Mouse (Mus musculus) midbrain, embryonic 10.5 days (tissue): ENCODE results near the gene Rsbn1l. TPM values are rescaled to one million over a fixed set of nuclear protein-coding genes. Genes with fewer than 3 reads are reported as not detected.

Source experiments
- DNase-seq: peaks from one replicate; pipeline ENCODE4 v3.0.0-alpha.2; 2017; ENCODE audit warnings: low spot score
- H3K27ac ChIP-seq: fragments of 300-500 bp; sonication (generic); replicated peaks from 2 replicates; pipeline ENCODE4 v1.5.1; 2016; ENCODE audit warnings: mild to moderate bottlenecking
- H3K27me3 ChIP-seq: fragments of 300-500 bp; sonication (generic); 2 replicates; pipeline ENCODE4 v1.6.1; 2016; ENCODE audit warnings: low read depth, mild to moderate bottlenecking; ENCODE audit not compliant: poor library complexity, severe bottlenecking
- H3K36me3 ChIP-seq: fragments of 300-500 bp; sonication (generic); 2 replicates; pipeline ENCODE4 v1.6.1; 2016; ENCODE audit warnings: mild to moderate bottlenecking, moderate library complexity
- H3K4me1 ChIP-seq: fragments of 300-500 bp; sonication (generic); 2 replicates; pipeline ENCODE4 v1.6.1; 2016
- H3K4me3 ChIP-seq: fragments of 300-500 bp; sonication (generic); 2 replicates; pipeline ENCODE4 v1.5.1; 2016; ENCODE audit warnings: mild to moderate bottlenecking, moderate library complexity
- H3K9me3 ChIP-seq: fragments of 300-500 bp; sonication (generic); replicated peaks from 2 replicates; pipeline ENCODE4 v1.6.1; 2016; ENCODE audit warnings: mild to moderate bottlenecking
- WGBS: fragments of 180-500 bp; shearing (Covaris S2); methylation state at CpG from one replicate; pipeline ENCODE4 v1.1.7; 2016; 5-methylcytosine and 5-hydroxymethylcytosine counted together
- polyA plus RNA-seq: library from polyadenylated mRNA; unstranded; fragments of >200 nt; fragmentation: Nextera tagmentation; extraction: Ambion mirVana; gene quantifications from 2 replicates; pipeline ENCODE4 v1.2.1, GENCODE M21; 2016

Rsbn1l gene
- polyA plus RNA-seq, 1 experiment from 2014 or later, result 5.3 TPM

DNA sequence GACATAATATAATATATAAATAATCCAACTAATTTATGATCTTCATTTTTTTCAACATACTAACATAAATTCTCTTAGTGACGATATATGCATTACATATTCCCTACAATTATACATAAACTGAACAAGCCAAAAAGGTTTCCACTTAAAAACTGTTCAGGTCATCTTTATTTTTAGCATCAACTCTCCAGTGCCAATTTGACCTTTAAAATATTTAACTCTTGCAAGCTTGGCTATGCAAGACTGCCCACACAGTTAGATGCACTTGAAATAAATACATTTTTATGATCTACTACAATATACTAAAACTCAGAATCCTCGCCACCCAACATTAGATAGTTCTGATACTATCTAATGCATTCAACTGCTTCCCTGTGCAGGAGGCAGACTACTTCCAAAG, 75.8 kb downstream of the Rsbn1l start:
- 88% methylated on average over 2 of the region's 2 CpGs for WGBS
- peaks cover 10% of the 10 kb centered on the region for H3K36me3 ChIP-seq
- H3K9me3 ChIP-seq, result no peaks in the 10 kb centered on the region
- DNase-seq, result no peak
- no peak overlapping the region for H3K27ac ChIP-seq
- H3K27me3 ChIP-seq, result no peaks in the 10 kb centered on the region
- peaks cover 22% of the 10 kb centered on the region for H3K4me1 ChIP-seq
- H3K4me3 ChIP-seq, result peak overlapping the region; percentile 88

DNA sequence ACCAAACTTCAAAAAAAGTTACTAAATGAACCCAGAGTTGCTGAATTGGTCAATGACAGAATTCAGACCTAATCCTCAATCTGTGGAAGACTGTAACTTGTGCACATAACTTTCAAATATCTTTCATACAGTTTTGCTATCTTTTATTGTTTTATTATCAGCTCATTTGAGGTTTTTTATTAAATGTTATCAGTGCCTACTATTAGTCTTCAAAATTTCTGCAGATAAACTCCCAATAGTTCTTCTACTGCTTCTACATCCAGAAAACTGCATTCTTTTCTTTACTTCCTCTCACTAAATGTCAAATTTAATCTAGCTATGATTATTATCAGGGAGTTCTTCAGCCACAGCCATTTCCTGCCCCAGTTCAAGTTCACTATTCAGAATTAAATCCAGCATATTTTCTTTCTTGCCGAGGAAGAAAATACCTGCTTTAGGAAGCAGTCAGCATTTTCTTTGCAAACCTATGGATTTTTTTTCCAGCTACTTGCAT, 79.2 kb downstream of the Rsbn1l start:
- H3K36me3 ChIP-seq, result 0 out of 2 replicates have a peak, but pooled peaks cover 4% of the 10 kb centered on the region
- no peaks in the 10 kb centered on the region for H3K9me3 ChIP-seq
- no peaks in the 10 kb centered on the region for H3K27me3 ChIP-seq
- peaks cover 6% of the 10 kb centered on the region for H3K4me1 ChIP-seq
- no peak overlapping the region for H3K27ac ChIP-seq
- H3K4me3 ChIP-seq, result no peak overlapping the region
- 85% methylated on average over 1 of the region's 1 CpGs for WGBS
- DNase-seq, result no peak

DNA sequence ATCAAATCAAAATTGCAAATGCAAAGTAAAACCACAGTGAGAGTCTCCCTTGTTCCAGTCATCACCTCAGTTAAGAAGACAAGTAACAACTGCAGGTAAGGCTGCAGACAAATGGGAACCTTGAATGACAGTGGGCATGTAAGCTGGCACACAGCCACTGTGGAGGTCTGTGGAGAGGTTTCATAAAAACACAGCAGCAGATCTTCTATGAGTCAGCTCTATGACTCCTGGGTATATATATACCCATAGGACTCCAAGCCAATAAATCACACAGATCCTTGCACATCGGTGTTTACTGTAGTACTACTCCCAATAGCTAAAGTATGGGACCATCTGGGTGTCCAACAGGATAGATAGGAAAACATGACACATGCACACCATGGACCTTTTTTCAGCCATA, 83.1 kb downstream of the Rsbn1l start:
- 98% methylated on average over 1 of the region's 1 CpGs for WGBS
- no peaks in the 10 kb centered on the region for H3K27me3 ChIP-seq

DNA sequence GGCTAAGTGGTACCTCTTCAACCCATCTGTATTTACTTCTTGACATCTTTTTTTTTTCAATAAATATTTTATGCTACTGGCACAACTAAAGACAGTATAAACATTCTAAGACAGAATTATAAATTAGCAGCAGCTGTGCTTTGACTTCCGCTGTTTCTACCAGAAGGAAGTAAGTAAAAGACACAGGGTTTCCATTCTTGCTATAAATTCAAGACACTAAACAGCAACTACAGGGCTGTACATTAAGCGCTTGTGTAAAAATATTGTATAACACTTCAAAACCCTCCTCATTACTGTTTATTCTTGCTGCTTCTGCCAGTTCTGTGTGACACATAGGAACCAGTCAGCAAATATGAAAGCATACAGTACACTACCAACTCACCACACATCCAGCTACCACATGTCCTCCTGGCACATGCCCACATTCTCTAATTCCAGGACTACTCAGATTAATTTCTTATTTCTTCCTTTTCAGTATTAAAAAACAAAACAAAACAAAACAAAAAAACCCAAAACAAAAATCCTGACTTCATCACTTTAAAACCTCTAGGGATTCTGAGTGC, 90.9 kb downstream of the Rsbn1l start:
- Histone ChIP-seq H3K9me3 (no peaks in the 10 kb centered on the region), H3K4me1 (no peaks in the 10 kb centered on the region), H3K27me3 (no peaks in the 10 kb centered on the region), H3K4me3 (no peak overlapping the region), H3K27ac (no peak overlapping the region), H3K36me3 (0 out of 2 replicates have a peak, but pooled peaks cover 2% of the 10 kb centered on the region)
- 95% methylated on average over 2 of the region's 2 CpGs for WGBS
- DNase-seq, result no peak

More for the DNA sequence above, 83.1 kb downstream of the Rsbn1l start:
- H3K27ac ChIP-seq, result no peak overlapping the region
- no peaks in the 10 kb centered on the region for H3K9me3 ChIP-seq
- no peaks in the 10 kb centered on the region for H3K36me3 ChIP-seq
- H3K4me1 ChIP-seq, result no peaks in the 10 kb centered on the region
- no peak for DNase-seq
- no peak overlapping the region for H3K4me3 ChIP-seq

DNA sequence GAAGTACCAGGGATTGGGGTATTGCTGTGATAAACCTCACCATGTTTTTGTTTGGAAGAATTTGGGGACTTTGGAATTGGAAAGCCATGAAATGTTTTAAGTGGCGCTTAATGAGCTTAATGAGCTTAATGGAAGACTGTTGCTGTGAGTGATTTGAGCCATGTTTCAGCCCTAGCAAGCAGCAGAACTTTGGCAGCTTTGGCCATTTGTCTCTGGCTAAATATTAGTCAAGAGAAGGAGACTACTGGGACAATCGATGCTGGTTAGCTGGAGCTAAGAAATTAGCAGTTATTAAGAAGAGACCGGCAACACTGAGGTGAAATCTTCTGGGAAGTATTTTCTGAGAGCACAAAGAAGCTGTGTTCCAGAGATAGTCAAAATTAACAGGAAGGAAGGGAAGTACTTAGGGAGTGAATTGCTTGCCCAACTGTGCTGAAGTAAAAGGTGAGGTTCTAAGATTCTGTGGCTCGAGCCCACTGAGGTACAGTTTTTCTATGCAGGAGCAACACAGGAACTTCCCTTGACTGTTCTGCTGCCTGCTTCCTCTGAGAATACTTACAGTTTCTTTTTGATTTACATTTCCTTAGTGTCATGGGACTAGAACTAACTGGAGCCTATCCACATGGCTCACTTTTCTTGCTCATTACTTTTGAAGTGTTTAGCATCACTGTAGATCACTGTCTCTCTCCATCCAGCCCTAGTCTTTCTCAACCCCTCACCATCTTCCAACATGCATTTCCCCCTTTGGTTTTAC, 91.8 kb downstream of the Rsbn1l start:
- H3K4me3 ChIP-seq, result no peak overlapping the region
- no peak overlapping the region for H3K27ac ChIP-seq
- 91% methylated on average over 4 of the region's 4 CpGs for WGBS
- DNase-seq, result no peak
- H3K27me3 ChIP-seq, result no peaks in the 10 kb centered on the region
- H3K4me1 ChIP-seq, result no peaks in the 10 kb centered on the region
- peaks cover 3% of the 10 kb centered on the region; the same call in 1 of the 2 replicates for H3K36me3 ChIP-seq
- 0 out of 2 replicates have a peak, but pooled peaks cover 1% of the 10 kb centered on the region for H3K9me3 ChIP-seq

DNA sequence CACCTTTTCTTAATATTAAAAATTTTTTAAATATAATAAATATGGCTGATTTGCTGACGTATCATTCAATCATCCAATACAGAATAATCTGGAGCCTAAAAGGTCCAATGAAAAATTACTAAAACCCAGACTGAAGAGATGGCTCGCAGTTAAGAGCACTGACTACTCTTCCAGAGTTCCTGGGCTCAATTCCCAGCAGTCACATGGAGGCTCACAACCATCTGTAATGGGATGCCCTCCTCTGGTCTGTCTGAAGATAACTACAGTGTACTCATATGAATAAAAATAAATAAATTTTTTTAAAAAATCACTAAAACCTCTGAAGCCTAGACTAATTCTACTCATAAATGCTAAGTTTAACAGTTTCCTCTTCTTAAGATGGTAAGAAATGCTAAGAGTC, 94.3 kb downstream of the Rsbn1l start:
- H3K36me3 ChIP-seq, result peaks cover 11% of the 10 kb centered on the region
- no peak for DNase-seq
- H3K9me3 ChIP-seq, result 0 out of 2 replicates have a peak, but pooled peaks cover 3% of the 10 kb centered on the region
- H3K27ac ChIP-seq, result no peak overlapping the region
- H3K27me3 ChIP-seq, result no peaks in the 10 kb centered on the region
- H3K4me1 ChIP-seq, result no peaks in the 10 kb centered on the region
- no peak overlapping the region for H3K4me3 ChIP-seq
- WGBS, result 97% methylated on average over 2 of the region's 2 CpGs

DNA sequence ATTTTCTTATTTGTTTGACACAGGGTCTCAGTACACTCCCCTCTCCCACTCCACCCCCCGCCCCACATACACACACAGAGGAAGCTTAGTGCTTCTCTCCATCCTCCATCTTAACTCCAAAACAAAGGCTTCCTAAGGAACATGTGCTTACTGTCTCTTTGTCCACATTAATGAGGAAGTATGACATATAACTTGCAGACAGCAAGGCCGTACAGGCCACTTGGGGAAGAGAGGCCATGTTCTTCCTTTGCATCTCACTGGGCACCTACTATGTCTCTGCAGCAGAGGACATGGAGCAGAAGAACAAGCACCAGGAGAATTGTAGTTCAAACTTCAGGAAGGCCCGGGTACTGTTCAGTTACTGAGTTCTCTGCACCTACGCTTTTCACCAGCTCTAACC, 95.6 kb downstream of the Rsbn1l start:
- 94% methylated on average over 4 of the region's 4 CpGs for WGBS
- 0 out of 2 replicates have a peak, but pooled peaks cover 3% of the 10 kb centered on the region for H3K9me3 ChIP-seq

DNA sequence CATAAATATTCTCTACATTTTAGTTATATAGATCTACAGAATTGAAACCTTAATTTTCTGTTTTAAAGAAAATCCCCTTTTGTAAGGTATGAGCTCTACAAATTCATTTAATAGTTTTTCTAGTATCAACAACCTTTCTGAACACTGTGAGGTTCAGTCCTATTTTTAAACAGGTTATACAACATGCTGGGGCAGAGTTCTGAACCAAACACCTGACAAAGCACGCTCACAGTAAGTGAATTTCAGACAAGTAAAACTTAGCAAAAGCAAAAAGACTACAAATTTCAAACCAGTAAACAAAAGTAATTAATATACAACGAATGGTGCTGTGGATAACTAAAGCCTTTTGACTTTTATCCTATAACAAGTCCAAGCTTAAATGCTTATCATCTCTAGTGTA, 97.8 kb downstream of the Rsbn1l start:
- H3K4me3 ChIP-seq, result no peak overlapping the region
- 87% methylated on average over 2 of the region's 2 CpGs for WGBS
- 0 out of 2 replicates have a peak, but pooled peaks cover 3% of the 10 kb centered on the region for H3K9me3 ChIP-seq
- H3K4me1 ChIP-seq, result no peaks in the 10 kb centered on the region
- no peaks in the 10 kb centered on the region for H3K27me3 ChIP-seq
- H3K27ac ChIP-seq, result no peak overlapping the region
- no peak for DNase-seq
- peaks cover 11% of the 10 kb centered on the region for H3K36me3 ChIP-seq

More for the DNA sequence above, 95.6 kb downstream of the Rsbn1l start:
- Histone ChIP-seq H3K27ac (no peak overlapping the region), H3K27me3 (no peaks in the 10 kb centered on the region), H3K4me1 (no peaks in the 10 kb centered on the region), H3K36me3 (peaks cover 11% of the 10 kb centered on the region), H3K4me3 (no peak overlapping the region)
- DNase-seq, result no peak

DNA sequence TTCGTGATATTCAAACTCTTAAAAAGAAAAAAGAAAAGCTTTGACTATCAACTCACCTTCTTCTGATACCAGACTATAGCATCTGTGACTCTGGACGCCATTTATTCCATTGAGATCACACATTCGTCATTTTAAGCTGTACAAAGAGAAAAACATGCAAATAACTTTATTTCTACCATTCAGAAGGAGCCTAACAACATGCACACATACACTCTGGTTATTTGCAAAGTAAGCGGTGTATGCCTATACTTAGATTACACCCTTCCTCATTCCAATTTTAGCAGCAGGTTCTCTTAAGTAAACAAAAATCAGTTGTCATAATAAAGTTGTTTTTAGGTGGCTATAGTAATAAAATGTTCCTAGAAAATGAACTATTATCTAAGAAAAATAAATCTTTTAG, 101.1 kb downstream of the Rsbn1l start:
- DNase-seq, result no peak
- Histone ChIP-seq H3K9me3 (0 out of 2 replicates have a peak, but pooled peaks cover 3% of the 10 kb centered on the region), H3K4me3 (no peak overlapping the region), H3K4me1 (no peaks in the 10 kb centered on the region), H3K27ac (no peak overlapping the region), H3K36me3 (peaks cover 15% of the 10 kb centered on the region), H3K27me3 (no peaks in the 10 kb centered on the region)
- 92% methylated on average over 4 of the region's 4 CpGs for WGBS

DNA sequence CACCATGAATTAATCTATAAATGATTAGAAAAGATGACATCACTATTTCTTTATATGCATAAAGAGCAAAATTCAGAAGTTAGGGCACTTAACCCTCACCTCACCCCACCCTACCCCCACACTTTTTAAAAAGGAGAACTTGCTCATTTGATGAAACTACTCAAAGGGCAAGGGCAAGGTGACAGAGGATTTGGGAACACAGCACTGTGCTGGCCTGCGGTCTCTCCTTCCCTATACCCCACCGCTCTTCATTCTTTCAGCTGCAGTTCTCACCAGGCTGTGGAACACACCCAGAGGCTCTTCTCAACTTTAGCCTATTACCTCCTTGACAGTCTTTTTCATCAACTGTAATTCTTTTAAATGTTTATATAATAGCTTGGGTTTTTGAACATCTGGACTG, 109.2 kb downstream of the Rsbn1l start:
- Histone ChIP-seq H3K9me3 (no peaks in the 10 kb centered on the region), H3K27me3 (no peaks in the 10 kb centered on the region), H3K27ac (no peak overlapping the region), H3K4me3 (no peak overlapping the region), H3K4me1 (no peaks in the 10 kb centered on the region), H3K36me3 (no peaks in the 10 kb centered on the region)
- DNase-seq, result no peak
- WGBS, result 98% methylated on average over 2 of the region's 2 CpGs

DNA sequence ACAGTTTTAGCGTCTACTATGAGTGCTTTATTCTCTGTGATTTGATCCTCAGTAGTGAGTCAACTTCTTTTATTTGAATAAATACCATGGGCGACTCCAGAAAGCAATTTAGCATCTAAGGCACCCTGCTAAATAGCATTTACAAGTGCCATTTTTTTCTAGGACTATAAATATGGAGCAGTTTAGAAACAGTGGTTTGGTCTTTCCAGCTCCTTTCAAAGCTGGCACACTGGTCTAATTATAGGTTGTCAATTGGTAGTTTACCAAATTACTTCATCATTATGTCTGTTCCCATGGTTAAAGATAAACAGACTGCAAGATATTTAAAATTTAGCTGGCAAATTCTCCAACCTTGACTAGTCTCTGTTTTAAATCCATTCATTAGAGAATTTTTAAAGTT, 112.4 kb downstream of the Rsbn1l start:
- H3K4me3 ChIP-seq, result no peak overlapping the region
- no peak overlapping the region for H3K27ac ChIP-seq
- H3K27me3 ChIP-seq, result no peaks in the 10 kb centered on the region
- no peak for DNase-seq
- no peaks in the 10 kb centered on the region for H3K9me3 ChIP-seq
- 84% methylated on average over 2 of the region's 2 CpGs for WGBS
- no peaks in the 10 kb centered on the region for H3K36me3 ChIP-seq
- no peaks in the 10 kb centered on the region for H3K4me1 ChIP-seq

DNA sequence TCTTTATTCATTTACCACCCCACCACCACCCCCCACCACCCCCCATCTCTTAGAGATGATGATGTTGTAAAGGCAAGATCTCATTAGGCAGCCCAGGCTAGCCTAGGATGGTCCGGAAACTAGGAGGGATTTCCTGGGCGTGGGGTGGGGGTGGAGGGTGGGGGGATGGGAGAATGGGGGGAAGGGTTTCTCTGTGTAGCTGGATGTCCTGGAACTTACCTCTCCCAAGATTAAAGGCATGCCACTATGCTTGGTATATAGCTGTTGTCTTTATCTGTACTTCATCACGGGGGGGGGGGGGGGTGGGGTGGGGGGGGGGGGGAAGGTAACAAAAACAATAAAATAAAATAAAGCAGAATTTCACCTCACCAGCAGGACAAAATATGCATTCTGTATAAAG, 112.8 kb downstream of the Rsbn1l start:
- H3K4me3 ChIP-seq, result no peak overlapping the region
- no peak overlapping the region for H3K27ac ChIP-seq
- H3K27me3 ChIP-seq, result no peaks in the 10 kb centered on the region
- no peaks in the 10 kb centered on the region for H3K9me3 ChIP-seq
- no peaks in the 10 kb centered on the region for H3K36me3 ChIP-seq
- H3K4me1 ChIP-seq, result no peaks in the 10 kb centered on the region
- WGBS, result 79% methylated on average over 2 of the region's 3 CpGs
- DNase-seq, result no peak
